Mouse (Mus musculus) E14TG2a.4 (cell line): ENCODE data around the gene Eif3c.

Experiments
- CTCF ChIP-seq: conservative IDR thresholded peaks from 2 replicates; pipeline ENCODE4 v1.5.1; 2014; ENCODE audit warnings: low read length
- NANOG ChIP-seq: IDR thresholded peaks from 2 replicates; pipeline ENCODE4 v1.6.1; 2014; ENCODE audit warnings: borderline replicate concordance, low read length, mixed read lengths

- TF ChIP-seq CTCF, result no peak
- no peak for TF ChIP-seq NANOG
Measured at GRCm38 (mm10) chr7:126502023-126502741, 64.0 kb downstream of the Eif3c start.
